Mouse (Mus musculus): Measurements from ENCODE around the gene Atp5h. TPM values are rescaled to one million over a fixed set of nuclear protein-coding genes. Genes with fewer than 3 reads are reported as not detected.

The Atp5h gene
- total RNA-seq, 2 experiments from 2014 or later = 909 to 922 TPM

GRCm38 (mm10) chr11:115366706-115367394 is 52.9 kb downstream of the Atp5h start:
- no peak for DNase-seq

GRCm38 (mm10) chr11:115366039-115366705 is 53.6 kb downstream of the Atp5h start:
- no peak for DNase-seq

Small RNA genes within 50 kb of the gene (microRNA-seq; reads per million reads assigned to microRNA genes)
- gene Mir3968 (ENCODE audit: borderline replicate concordance in 2 of 2) = 0 reads per million in 2 experiments

Other genes with a start within 250 kb of the Atp5h start
- gene Tmem104, start 232.5 kb downstream of the Atp5h start, total RNA-seq (2021) = 1 to 10 TPM; 4.1 to 5.8 TPM
- gene Nat9, start 232.1 kb downstream of the Atp5h start, total RNA-seq (2021) = 10 to 100 TPM; 10.7 to 13.2 TPM
- under 1 TPM in 1 of 2 experiments, not detected in 1; 0.05 TPM for gene Grin2c, start 152.7 kb downstream of the Atp5h start, total RNA-seq (2021)
- 1 to 10 TPM; 3.6 to 3.8 TPM for gene Fdxr, start 142.9 kb downstream of the Atp5h start, total RNA-seq (2021)
- gene Fads6, start 122.3 kb downstream of the Atp5h start, total RNA-seq (2021) = 1 to 10 TPM; 2.9 to 3.6 TPM
- gene Otop2, start 112.8 kb downstream of the Atp5h start, total RNA-seq (2021) = not detected
- under 1 TPM; 0.56 to 0.97 TPM for gene Ush1g, start 97.9 kb downstream of the Atp5h start, total RNA-seq (2021)
- not detected for gene Otop3, start 85.2 kb downstream of the Atp5h start, total RNA-seq (2021)
- gene Hid1, start 52.2 kb downstream of the Atp5h start, total RNA-seq (2021) = 1 to 10 TPM; 1.4 to 2.8 TPM
- gene Cdr2l, start 38.0 kb downstream of the Atp5h start, total RNA-seq (2021) = 1 to 10 TPM; 3.1 to 4.0 TPM
- 10 to 100 TPM; 86.6 to 96.1 TPM for gene Mrpl58, start 16.2 kb downstream of the Atp5h start, total RNA-seq (2021)
- 10 to 100 TPM; 13.4 to 14.4 TPM for gene Kctd2, start 166 bp upstream of the Atp5h start, total RNA-seq (2021)
- gene Trim80, start 20.6 kb upstream of the Atp5h start, total RNA-seq (2021) = not detected
- gene Slc16a5, start 42.5 kb upstream of the Atp5h start, total RNA-seq (2021) = not detected
- gene Armc7, start 55.7 kb upstream of the Atp5h start, total RNA-seq (2021) = 1 to 10 TPM in 1 of 2 experiments, under 1 TPM in 1; 0.94 to 1.0 TPM
- gene Nt5c, start 71.9 kb upstream of the Atp5h start, total RNA-seq (2021) = 10 to 100 TPM in 1 of 2 experiments, 1 to 10 TPM in 1; 8.7 to 11.2 TPM
- 10 to 100 TPM; 36.9 to 41.2 TPM for gene Jpt1, start 94.4 kb upstream of the Atp5h start, total RNA-seq (2021)
- 100 to 1,000 TPM; 119 to 122 TPM for gene Sumo2, start 116.3 kb upstream of the Atp5h start, total RNA-seq (2021)
- gene Nup85, start 144.5 kb upstream of the Atp5h start, total RNA-seq (2021) = 10 to 100 TPM; 21.4 to 23.8 TPM
- gene Mrps7, start 184.0 kb upstream of the Atp5h start, total RNA-seq (2021) = 10 to 100 TPM; 62.2 to 67.5 TPM
- gene Gga3, start 184.1 kb upstream of the Atp5h start, total RNA-seq (2021) = 10 to 100 TPM; 10.8 to 12.5 TPM
- 10 to 100 TPM; 35.1 to 54.4 TPM for gene Mif4gd, start 193.0 kb upstream of the Atp5h start, total RNA-seq (2021)
- gene Slc25a19, start 208.3 kb upstream of the Atp5h start, total RNA-seq (2021) = 10 to 100 TPM; 44.7 to 58.7 TPM

All from gastrocnemius, postnatal 25 days (tissue).